Mouse (Mus musculus) myocyte (in vitro differentiated cells): ENCODE results near the gene Dnah14.

Experiments used
- CEBPB ChIP-seq: IDR thresholded peaks from 2 replicates; pipeline ENCODE4 v1.6.1; 2011; ENCODE audit warnings: mild to moderate bottlenecking, moderate library complexity; ENCODE audit not compliant: poor library complexity, insufficient read depth, severe bottlenecking
- E2F4 ChIP-seq: IDR thresholded peaks from one replicate; pipeline ENCODE4 v1.6.1; 2011; ENCODE audit warnings: mild to moderate bottlenecking, control low read depth, moderate library complexity; ENCODE audit not compliant: insufficient read depth
- MAX ChIP-seq: IDR thresholded peaks from one replicate; pipeline ENCODE4 v1.6.1; 2011; ENCODE audit warnings: low read depth, mild to moderate bottlenecking, control low read depth
- MYOD1 ChIP-seq, 3 experiments: IDR thresholded peaks; one replicate each; pipeline ENCODE4 v1.6.1; 2011; ENCODE audit warnings: control low read depth in 2 of 3, low read depth in 2 of 3, mild to moderate bottlenecking in 2 of 3, moderate library complexity in 1 of 3; ENCODE audit not compliant: insufficient read length in 2 of 3, control insufficient read depth in 1 of 3
- MYOG ChIP-seq, 3 experiments: IDR thresholded peaks; one replicate each; pipeline ENCODE4 v1.6.1; 2011; ENCODE audit warnings: control low read depth in 2 of 3, low read depth in 2 of 3, mild to moderate bottlenecking in 2 of 3; ENCODE audit not compliant: insufficient read length in 2 of 3, control insufficient read depth in 1 of 3, insufficient read depth in 1 of 3
- POLR2A ChIP-seq: IDR thresholded peaks from one replicate; pipeline ENCODE4 v1.6.1; 2011; ENCODE audit warnings: low read depth, mild to moderate bottlenecking, control low read depth, moderate library complexity; ENCODE audit not compliant: insufficient read length
- POLR2AphosphoS2 ChIP-seq: IDR thresholded peaks from one replicate; pipeline ENCODE4 v1.6.1; 2011; ENCODE audit warnings: low read depth, control low read depth; ENCODE audit not compliant: insufficient read length
- REST ChIP-seq: IDR thresholded peaks from one replicate; pipeline ENCODE4 v1.6.1; 2011; ENCODE audit warnings: mild to moderate bottlenecking, control low read depth, moderate library complexity; ENCODE audit not compliant: insufficient read depth, insufficient read length
- SRF ChIP-seq: IDR thresholded peaks from one replicate; pipeline ENCODE4 v1.6.1; 2011; ENCODE audit warnings: low read depth; ENCODE audit not compliant: control insufficient read depth, insufficient read length
- TCF12 ChIP-seq: IDR thresholded peaks from one replicate; pipeline ENCODE4 v1.6.1; 2011; ENCODE audit warnings: mild to moderate bottlenecking, control low read depth; ENCODE audit not compliant: poor library complexity, insufficient read depth, severe bottlenecking
- TCF3 ChIP-seq: IDR thresholded peaks from one replicate; pipeline ENCODE4 v1.6.1; 2011; ENCODE audit warnings: low read depth, control low read depth; ENCODE audit not compliant: insufficient read length
- USF1 ChIP-seq: IDR thresholded peaks from one replicate; pipeline ENCODE4 v1.6.1; 2011; ENCODE audit warnings: low read depth, mild to moderate bottlenecking, control low read depth, moderate library complexity

- TF ChIP-seq POLR2AphosphoS2 (no peak), MYOG (IDR thresholded peaks at IDR 0.05; ENCODE audit: control insufficient read depth in 1 of 3, insufficient read depth in 1 of 3, insufficient read length in 2 of 3, low read depth in 2 of 3) (no peak), POLR2A (no peak), E2F4 (no peak), TCF12 (no peak), USF1 (no peak), CEBPB (no peak), SRF (no peak), REST (no peak), MAX (no peak), MYOD1 (IDR thresholded peaks at IDR 0.05; ENCODE audit: control insufficient read depth in 1 of 3, insufficient read length in 2 of 3, low read depth in 2 of 3) (no peak), TCF3 (no peak)
Measured at GRCm38 (mm10) chr1:181617332-181617731, 41.0 kb downstream of the Dnah14 start.
